Mouse (Mus musculus): ENCODE data around the gene Mettl23. TPM values are rescaled to one million over a fixed set of nuclear protein-coding genes. Genes with fewer than 3 reads are reported as not detected.
"Not testable (repeated sequence)": the region's sequence is repeated elsewhere in the genome, so short reads cannot be mapped to it uniquely, and the experiment has no call there.

The Mettl23 gene
- polyA plus RNA-seq, 1 experiment, result 34.0 TPM

DNA sequence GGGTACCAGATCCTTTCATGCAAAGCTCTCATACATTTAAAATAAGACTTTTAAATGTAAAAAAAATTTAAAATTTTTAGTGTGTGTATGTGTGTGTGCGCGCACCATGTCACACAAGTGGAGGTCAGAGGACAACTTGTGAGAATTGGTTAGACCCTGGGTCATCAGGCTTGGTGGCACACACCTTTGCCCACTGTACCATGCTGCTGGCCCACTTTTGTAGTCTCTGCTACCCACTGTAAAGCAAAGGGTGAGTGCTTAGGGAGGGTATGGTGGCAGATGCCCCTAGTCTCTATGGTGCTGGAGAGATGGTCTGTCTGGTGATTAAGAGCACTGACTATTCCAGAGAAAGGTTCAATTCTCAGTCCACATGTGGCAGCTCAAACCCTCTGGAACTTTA is 19.8 kb upstream of the Mettl23 start:
- no peaks in the 10 kb centered on the region for H3K27me3 ChIP-seq (ENCODE audit: control insufficient read depth, insufficient read depth, insufficient read length)
- TF ChIP-seq E2F4 (IDR thresholded peaks at IDR 0.05; ENCODE audit: insufficient read depth) (no peak), POLR2A (IDR thresholded peaks at IDR 0.05; ENCODE audit: insufficient read length, low read depth) (no peak), MAX (IDR thresholded peaks at IDR 0.05; ENCODE audit: low read depth) (no peak), MYOD1 (IDR thresholded peaks at IDR 0.05; ENCODE audit: control insufficient read depth in 1 of 3, insufficient read length in 2 of 3, low read depth in 2 of 3) (no peak), TCF12 (IDR thresholded peaks at IDR 0.05; ENCODE audit: insufficient read depth, poor library complexity, severe bottlenecking) (no peak), TCF3 (IDR thresholded peaks at IDR 0.05; ENCODE audit: insufficient read length, low read depth) (no peak), REST (IDR thresholded peaks at IDR 0.05; ENCODE audit: insufficient read depth, insufficient read length) (no peak), MYOG (IDR thresholded peaks at IDR 0.05; ENCODE audit: control insufficient read depth in 1 of 3, insufficient read depth in 1 of 3, insufficient read length in 2 of 3, low read depth in 2 of 3) (no peak)

DNA sequence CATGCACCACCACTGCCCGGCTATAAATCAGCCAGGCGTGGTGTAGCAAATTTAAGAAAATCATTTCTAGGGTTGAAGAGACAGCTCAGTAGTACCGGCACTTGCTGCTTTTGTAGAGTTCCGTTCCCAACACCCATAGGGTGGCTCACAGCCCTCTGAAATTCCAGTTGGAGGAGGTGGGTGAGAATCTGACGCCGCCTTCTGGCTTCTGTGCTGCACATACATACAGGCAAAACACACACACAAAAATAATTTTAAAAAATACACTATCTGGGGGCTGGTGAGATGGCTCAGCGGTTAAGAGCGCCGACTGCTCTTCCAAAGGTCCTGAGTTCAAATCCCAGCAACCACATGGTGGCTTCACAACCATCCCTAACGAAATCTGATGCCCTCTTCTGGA is 19.2 kb upstream of the Mettl23 start:
- not testable (repeated sequence) for H3K36me3 ChIP-seq (ENCODE audit: control insufficient read depth, insufficient read depth); H3K27me3 ChIP-seq (ENCODE audit: control insufficient read depth, insufficient read depth, insufficient read length); H3ac ChIP-seq (ENCODE audit: control insufficient read depth, insufficient read length); H3K4me3 ChIP-seq; H3K4me2 ChIP-seq (ENCODE audit: low read depth)
- H3K79me2 ChIP-seq (ENCODE audit: control insufficient read depth, insufficient read depth), result peaks cover 86% of the 10 kb centered on the region

More for the DNA sequence above, 19.8 kb upstream of the Mettl23 start:
- H3K4me2 ChIP-seq (ENCODE audit: low read depth), result no peak overlapping the region
- peaks cover 89% of the 10 kb centered on the region for H3K79me2 ChIP-seq (ENCODE audit: control insufficient read depth, insufficient read depth)
- H3ac ChIP-seq (ENCODE audit: control insufficient read depth, insufficient read length), result no peak overlapping the region
- H3K36me3 ChIP-seq (ENCODE audit: control insufficient read depth, insufficient read depth), result no peaks in the 10 kb centered on the region
- H3K4me3 ChIP-seq, result no peak overlapping the region

DNA sequence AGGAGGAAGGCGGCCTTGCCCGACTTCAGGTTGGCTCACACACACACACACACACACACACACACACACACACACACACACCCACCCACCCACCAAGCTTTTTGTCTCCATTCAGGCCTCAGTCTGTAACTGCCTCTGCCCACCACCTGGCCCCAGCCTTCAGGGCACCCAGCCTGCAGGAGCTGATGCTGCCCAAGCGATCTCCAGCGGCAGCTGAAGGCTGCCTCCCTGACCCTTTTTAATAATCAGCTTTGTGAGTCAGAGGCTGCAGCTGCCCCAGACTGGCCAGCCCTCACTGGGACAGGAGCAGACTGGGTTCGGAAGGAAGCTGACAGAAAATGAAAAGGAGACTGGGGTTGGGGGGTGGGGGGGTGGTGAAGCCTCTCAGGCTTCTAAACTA is 17.8 kb upstream of the Mettl23 start:
- no peaks in the 10 kb centered on the region for H3K27me3 ChIP-seq (ENCODE audit: control insufficient read depth, insufficient read depth, insufficient read length)
- TF ChIP-seq USF1 (IDR thresholded peaks at IDR 0.05; ENCODE audit: low read depth) (no peak), TCF3 (IDR thresholded peaks at IDR 0.05; ENCODE audit: insufficient read length, low read depth) (peak; percentile 76), E2F4 (IDR thresholded peaks at IDR 0.05; ENCODE audit: insufficient read depth) (no peak), MYOD1 (IDR thresholded peaks at IDR 0.05; ENCODE audit: control insufficient read depth in 1 of 3, insufficient read length in 2 of 3, low read depth in 2 of 3) (peak; percentile 93 to 99 (median 98)), MYOG (IDR thresholded peaks at IDR 0.05; ENCODE audit: control insufficient read depth in 1 of 3, insufficient read depth in 1 of 3, insufficient read length in 2 of 3, low read depth in 2 of 3) (peak; percentile 64 to 91 (median 78)), POLR2A (IDR thresholded peaks at IDR 0.05; ENCODE audit: insufficient read length, low read depth) (no peak), MAX (IDR thresholded peaks at IDR 0.05; ENCODE audit: low read depth) (no peak), CEBPB (IDR thresholded peaks at IDR 0.05; ENCODE audit: insufficient read depth, poor library complexity, severe bottlenecking) (no peak), TCF12 (IDR thresholded peaks at IDR 0.05; ENCODE audit: insufficient read depth, poor library complexity, severe bottlenecking) (peak; percentile 89), POLR2AphosphoS2 (IDR thresholded peaks at IDR 0.05; ENCODE audit: insufficient read length, low read depth) (peak; percentile 19), SRF (IDR thresholded peaks at IDR 0.05; ENCODE audit: control insufficient read depth, insufficient read length, low read depth) (no peak), REST (IDR thresholded peaks at IDR 0.05; ENCODE audit: insufficient read depth, insufficient read length) (no peak)
- H3K36me3 ChIP-seq (ENCODE audit: control insufficient read depth, insufficient read depth), result no peaks in the 10 kb centered on the region
- H3K4me3 ChIP-seq, result peak overlapping the region; percentile 61
- H3K4me2 ChIP-seq (ENCODE audit: low read depth), result peak overlapping the region; percentile 90
- H3ac ChIP-seq (ENCODE audit: control insufficient read depth, insufficient read length), result no peak overlapping the region
- peaks cover 73% of the 10 kb centered on the region for H3K79me2 ChIP-seq (ENCODE audit: control insufficient read depth, insufficient read depth)

DNA sequence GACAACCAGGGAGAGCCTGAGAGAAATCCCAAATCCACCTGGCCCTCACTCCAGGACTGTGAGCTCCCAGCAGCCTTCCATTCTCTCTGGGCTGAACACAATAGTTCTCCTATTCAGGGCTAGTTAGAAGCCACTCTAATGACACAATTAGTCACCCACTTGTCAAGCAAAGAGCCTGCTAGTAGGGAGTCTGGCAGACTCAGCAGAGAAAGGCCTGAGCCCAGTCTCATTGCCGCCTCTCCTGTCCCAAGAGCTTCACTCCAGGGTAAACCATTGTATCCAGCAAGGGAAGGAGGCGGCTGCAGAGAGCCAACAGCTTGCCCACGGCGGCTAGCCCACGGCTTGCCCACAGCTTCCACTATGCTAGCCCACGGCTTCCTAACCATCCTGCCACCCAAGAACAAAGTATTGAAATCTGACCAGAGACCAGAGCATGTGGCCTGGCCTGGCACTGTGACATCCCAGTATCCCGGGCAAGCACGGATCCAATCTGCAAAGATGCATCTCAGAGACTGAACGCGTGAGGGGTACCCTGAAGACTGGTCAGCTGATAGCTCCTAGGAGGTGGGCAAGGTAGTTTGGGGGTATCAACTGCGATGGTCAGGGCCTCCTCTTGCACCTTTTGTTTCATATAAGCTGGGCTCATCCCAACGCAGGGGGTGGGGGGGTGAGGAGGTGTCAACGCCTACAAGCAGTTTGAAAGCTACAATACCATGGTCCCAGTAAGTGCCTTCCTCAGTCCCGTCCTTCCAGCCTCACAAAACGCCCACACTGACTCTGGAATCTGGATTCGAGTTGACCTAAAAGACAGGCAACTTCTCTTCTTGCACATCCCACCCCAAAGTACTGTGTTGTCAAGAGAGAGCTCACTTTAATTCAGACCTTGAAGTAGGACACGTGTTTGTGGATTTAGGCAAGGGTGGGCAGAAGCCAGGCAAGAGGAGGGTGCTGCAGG is 16.3 kb upstream of the Mettl23 start:
- H3ac ChIP-seq (ENCODE audit: control insufficient read depth, insufficient read length), result peak overlapping the region; percentile 59
- H3K4me2 ChIP-seq (ENCODE audit: low read depth), result peak overlapping the region; percentile 90
- TF ChIP-seq MYOG (IDR thresholded peaks at IDR 0.05; ENCODE audit: control insufficient read depth in 1 of 3, insufficient read depth in 1 of 3, insufficient read length in 2 of 3, low read depth in 2 of 3) (peak in 1 of 3 experiments; percentile 54), POLR2A (IDR thresholded peaks at IDR 0.05; ENCODE audit: insufficient read length, low read depth) (peak; percentile 42), MYOD1 (IDR thresholded peaks at IDR 0.05; ENCODE audit: control insufficient read depth in 1 of 3, insufficient read length in 2 of 3, low read depth in 2 of 3) (peak in 1 of 3 experiments; percentile 37), TCF12 (IDR thresholded peaks at IDR 0.05; ENCODE audit: insufficient read depth, poor library complexity, severe bottlenecking) (no peak)
- H3K4me3 ChIP-seq, result peak overlapping the region; percentile 61
- H3K36me3 ChIP-seq (ENCODE audit: control insufficient read depth, insufficient read depth), result no peaks in the 10 kb centered on the region
- peaks cover 60% of the 10 kb centered on the region for H3K79me2 ChIP-seq (ENCODE audit: control insufficient read depth, insufficient read depth)
- H3K27me3 ChIP-seq (ENCODE audit: control insufficient read depth, insufficient read depth, insufficient read length), result no peaks in the 10 kb centered on the region

DNA sequence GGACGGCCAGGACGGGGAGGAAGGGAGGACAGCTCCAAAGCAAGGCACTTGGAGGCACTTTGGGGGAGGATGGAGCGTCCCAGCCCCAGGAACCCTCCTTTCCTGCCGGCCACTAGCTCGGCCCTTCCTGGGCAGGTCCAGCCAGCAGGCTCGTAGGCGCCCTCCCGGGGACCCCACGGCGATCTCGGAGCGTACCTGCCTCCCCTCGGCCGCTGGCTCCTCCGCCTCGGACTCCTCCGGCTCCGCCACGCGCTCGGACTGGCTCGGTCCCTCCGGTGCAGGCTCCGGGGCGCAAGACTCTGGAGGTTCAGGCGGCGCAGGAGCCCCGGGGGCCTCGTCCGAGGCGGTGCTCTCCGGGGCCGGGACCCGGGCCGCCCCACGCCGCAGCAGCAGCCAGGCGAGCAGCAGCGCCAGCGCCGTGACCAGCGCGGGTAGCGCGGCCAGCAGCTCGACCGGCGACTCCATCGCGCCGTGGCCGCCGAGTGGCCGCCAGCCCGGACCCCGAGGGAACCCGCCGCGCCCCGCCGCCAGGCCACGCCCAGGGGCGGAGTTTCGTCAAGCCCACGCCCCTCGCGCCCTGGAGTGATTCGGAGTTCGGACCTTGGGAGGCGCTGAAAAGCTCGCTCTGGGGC is 15.4 kb upstream of the Mettl23 start, which contains the start of gene Mxra7:
Mxra7 (minus strand) TSS at position 513 of the 632 bp plus-strand sequence.
- Histone ChIP-seq H3ac (ENCODE audit: control insufficient read depth, insufficient read length) (peak within 1 kb of the TSS; percentile 59), H3K27me3 (ENCODE audit: control insufficient read depth, insufficient read depth, insufficient read length) (no peaks in the 10 kb centered on the region), H3K36me3 (ENCODE audit: control insufficient read depth, insufficient read depth) (no peaks in the 10 kb centered on the region), H3K4me2 (ENCODE audit: low read depth) (peak within 1 kb of the TSS; percentile 90), H3K4me3 (peak within 1 kb of the TSS; percentile 61), H3K79me2 (ENCODE audit: control insufficient read depth, insufficient read depth) (peaks cover 52% of the 10 kb centered on the region)
- TF ChIP-seq TCF3 (IDR thresholded peaks at IDR 0.05; ENCODE audit: insufficient read length, low read depth) (peak; percentile 27), SRF (IDR thresholded peaks at IDR 0.05; ENCODE audit: control insufficient read depth, insufficient read length, low read depth) (no peak), MYOG (IDR thresholded peaks at IDR 0.05; ENCODE audit: control insufficient read depth in 1 of 3, insufficient read depth in 1 of 3, insufficient read length in 2 of 3, low read depth in 2 of 3) (peak in 1 of 3 experiments; percentile 24), POLR2A (IDR thresholded peaks at IDR 0.05; ENCODE audit: insufficient read length, low read depth) (peak; percentile 99), POLR2AphosphoS2 (IDR thresholded peaks at IDR 0.05; ENCODE audit: insufficient read length, low read depth) (peak; percentile 99), CEBPB (IDR thresholded peaks at IDR 0.05; ENCODE audit: insufficient read depth, poor library complexity, severe bottlenecking) (no peak), MAX (IDR thresholded peaks at IDR 0.05; ENCODE audit: low read depth) (no peak)

Data from myocyte (in vitro differentiated cells).